In the genomic region with DNA sequence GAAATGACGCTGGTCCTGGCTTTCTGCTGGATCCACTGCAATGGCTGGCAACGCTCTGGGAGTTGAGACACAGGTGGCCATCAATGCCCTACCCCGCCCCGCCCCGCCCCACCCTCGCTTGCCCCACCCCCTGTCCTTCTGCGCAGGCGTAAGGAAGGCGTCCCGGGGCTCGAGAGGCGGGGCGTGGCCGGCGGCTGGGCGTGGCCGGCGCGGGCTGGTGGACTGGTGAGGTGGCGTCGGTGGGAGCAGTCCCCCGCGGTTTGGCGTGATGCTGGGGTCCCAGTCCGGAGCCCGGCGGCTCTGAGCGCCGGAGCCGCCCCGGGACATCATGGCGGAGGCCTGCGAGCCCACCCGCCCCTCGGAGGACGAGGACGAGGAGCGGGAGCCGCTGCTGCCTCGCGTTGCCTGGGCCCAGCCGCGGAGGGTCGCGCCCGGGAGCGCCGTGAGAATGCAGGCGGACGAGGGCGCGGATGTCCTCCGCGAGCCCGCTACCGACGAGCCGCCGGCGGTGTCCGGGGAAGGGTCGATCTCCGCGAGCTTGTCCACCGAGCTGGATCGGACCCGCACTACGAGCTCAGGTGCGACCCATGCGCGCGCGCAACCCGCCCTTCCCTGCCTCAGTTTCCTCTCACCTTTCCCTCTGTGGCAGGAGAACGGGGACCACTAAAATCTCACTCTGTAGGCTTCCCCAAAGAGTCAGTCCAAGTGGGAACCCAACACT, we compare ENCODE assay signal across 8 mouse cellular contexts. TPM values are rescaled to one million over a fixed set of nuclear protein-coding genes. Genes with fewer than 3 reads are reported as not detected.
A peak's percentile ranks its signal among the peaks of the same experiment; 100 is the strongest.
DNase-seq lines count a peak whose midpoint lies in the region; ATAC-seq and TF ChIP-seq lines count a peak whose summit lies in the region.

Pi4k2b (plus strand) TSS at position 184 of the 721 bp plus-strand sequence.

- peak within 1 kb of the TSS; percentile 74 for H3K4me3 ChIP-seq in forebrain, embryonic 16.5 days (replicated peaks; ENCODE audit: low read length)
- peak within 1 kb of the TSS; percentile 89 for H3K4me3 ChIP-seq in lung, postnatal 0 days (ENCODE audit: low read depth, low read length)

- H3K4me1 ChIP-seq in forebrain, embryonic 16.5 days (replicated peaks; ENCODE audit: control insufficient read depth, insufficient read depth, low read length), result peaks cover 7% of the 10 kb centered on the region
- H3K4me1 ChIP-seq in lung, postnatal 0 days (ENCODE audit: insufficient read depth, low read depth, low read length), result peaks cover 3% of the 10 kb centered on the region; the same call in 1 of the 2 replicates

- WGBS in forebrain, embryonic 16.5 days, result under 1% methylated on average over 75 of the region's 75 CpGs
- WGBS in lung, postnatal 0 days, result under 1% methylated on average over 31 of the region's 75 CpGs

- peak; percentile 91 for ATAC-seq in forebrain, embryonic 16.5 days
- peak; percentile 94 for ATAC-seq in lung, postnatal 0 days

- H3K27ac ChIP-seq in forebrain, embryonic 16.5 days (ENCODE audit: low read length), result no peak within 1 kb of the TSS
- peak within 1 kb of the TSS; percentile 93 for H3K27ac ChIP-seq in lung, postnatal 0 days (ENCODE audit: low read length)

- no peaks in the 10 kb centered on the region for H3K9me3 ChIP-seq in forebrain, embryonic 16.5 days (ENCODE audit: control insufficient read depth, low read length)
- H3K9me3 ChIP-seq in lung, postnatal 0 days (ENCODE audit: low read length), result no peaks in the 10 kb centered on the region

- H3K4me2 ChIP-seq in forebrain, embryonic 16.5 days (ENCODE audit: low read length), result peak within 1 kb of the TSS; percentile 93
- peak within 1 kb of the TSS; percentile 81 for H3K4me2 ChIP-seq in lung, postnatal 0 days (replicated peaks; ENCODE audit: low read depth, low read length)

- no peak for TF ChIP-seq CTCF in lung, postnatal 0 days (IDR thresholded peaks at IDR 0.05)

- DNase-seq in ES-CJ7 (ENCODE audit: low read depth, low spot score), result peak; percentile 67
- peak; percentile 16 to 44 for DNase-seq in cerebellum, adult 18-20 months
- peak; percentile 90 for DNase-seq in heart, postnatal 4 days
- DNase-seq in layer of hippocampus, adult 9-11 months, result peak; percentile 36
- DNase-seq in lung, postnatal 0 days (ENCODE audit: low spot score), result peak; percentile 90
- DNase-seq in ovary, postnatal 10 days (ENCODE audit: low spot score), result peak; percentile 50
- peak; percentile 72 to 82 for DNase-seq in thymus, postnatal 10 days (ENCODE audit: low spot score in 2 of 2)

- no peak for TF ChIP-seq EP300 in lung, postnatal 0 days (IDR thresholded peaks at IDR 0.05)

- H3K27me3 ChIP-seq in forebrain, embryonic 16.5 days (replicated peaks; ENCODE audit: control insufficient read depth, insufficient read depth, low read length), result no peaks in the 10 kb centered on the region
- no peaks in the 10 kb centered on the region for H3K27me3 ChIP-seq in lung, postnatal 0 days (replicated peaks; ENCODE audit: insufficient read depth, low read length)

- peak within 1 kb of the TSS; percentile 64 for H3K9ac ChIP-seq in forebrain, embryonic 16.5 days (replicated peaks; ENCODE audit: low read depth, low read length)
- peak within 1 kb of the TSS; percentile 86 for H3K9ac ChIP-seq in lung, postnatal 0 days (replicated peaks; ENCODE audit: low read depth)

- no peaks in the 10 kb centered on the region for H3K36me3 ChIP-seq in forebrain, embryonic 16.5 days (ENCODE audit: control insufficient read depth, insufficient read depth)
- H3K36me3 ChIP-seq in lung, postnatal 0 days (ENCODE audit: insufficient read depth, low read length), result no peaks in the 10 kb centered on the region

RNA-seq across cellular contexts. Expression of gene Pi4k2b, which starts in this region (rescaled TPM):
- 5.4 and 6.2 TPM in 2 replicates for polyA plus RNA-seq in forebrain, embryonic 16.5 days (2015; fragmentation: Nextera tagmentation; extraction: Ambion mirVana)
- total RNA-seq in heart, postnatal 4 days (2021), result 1 to 10 TPM; 5.4 to 5.8 TPM
- polyA plus RNA-seq in lung, postnatal 0 days (2015; fragmentation: Nextera tagmentation; extraction: Ambion mirVana), result 113 and 117 TPM in 2 replicates

Comparison
In these comparisons a context has a peak if more than half of its experiments do, and no peak if none do; other contexts are left out.
1. RNA of gene Pi4k2b (polyA plus RNA-seq): 113 to 117 TPM in lung, postnatal 0 days; 5.4 to 6.2 TPM in forebrain, embryonic 16.5 days; every median in the first group is over 10 times any median in the second.
2. DNase-seq: peak in every context shown above with its lines; median percentile 90 in heart, postnatal 4 days; 90 in lung, postnatal 0 days; 77 in thymus, postnatal 10 days; 67 in ES-CJ7; 50 in ovary, postnatal 10 days; 36 in layer of hippocampus, adult 9-11 months; 30 in cerebellum, adult 18-20 months.